Mouse (Mus musculus) megakaryocyte-erythroid progenitor cell, adult 5-6 weeks (primary cell): ENCODE data around the gene Ripply3. TPM values are rescaled to one million over a fixed set of nuclear protein-coding genes. Genes with fewer than 3 reads are reported as not detected.

Experiments
- ATAC-seq: replicated peaks from 2 replicates; pipeline ENCODE4 v1.8.0; 2016; ENCODE audit warnings: mild to moderate bottlenecking, inconsistent platforms; ENCODE audit not compliant: severe bottlenecking, poor library complexity, low FRiP score, low TSS enrichment
- total RNA-seq, 2 experiments: library from RNA; stranded (forward) in 1 of 2; stranded (reverse) in 1 of 2; fragments of 200-1000, 215-1000 nt in 1 of 2; fragments of >200 nt in 1 of 2; fragmentation: Nextera tagmentation in 1 of 2; gene quantifications; 2 replicates each; pipeline ENCODE4 v1.2.3; 2014 to 2017

The Ripply3 gene
- total RNA-seq (2014; fragmentation: Nextera tagmentation) = 0.32 and 0.39 TPM in 2 replicates
- total RNA-seq (2017) = 0.46 and 2.2 TPM in 2 replicates

GRCm38 (mm10) chr16:94327781-94328711, at the start of gene Ripply3:
Gene Ripply3 (plus strand): TSS chr16:94328420.
- peak; percentile 31 for ATAC-seq

- no peak for ATAC-seq
These were observed 44.2 kb upstream of the Ripply3 start for GRCm38 (mm10) chr16:94283972-94284371.

GRCm38 (mm10) chr16:94287826-94288225, 40.4 kb upstream of the Ripply3 start:
- peak; percentile 67 for ATAC-seq

- ATAC-seq = peak; percentile 42
These were observed 38.8 kb upstream of the Ripply3 start for GRCm38 (mm10) chr16:94289138-94290072.

- peak; percentile 82 for ATAC-seq
These were observed 37.9 kb upstream of the Ripply3 start for GRCm38 (mm10) chr16:94290073-94290999.

- ATAC-seq = no peak
These were observed 37.1 kb upstream of the Ripply3 start for GRCm38 (mm10) chr16:94291141-94291540.

- ATAC-seq = no peak
These were observed 30.1 kb upstream of the Ripply3 start for GRCm38 (mm10) chr16:94298081-94298480.

- ATAC-seq = no peak
These were observed 29.0 kb upstream of the Ripply3 start for GRCm38 (mm10) chr16:94299210-94299609.

GRCm38 (mm10) chr16:94301194-94301593, 27.0 kb upstream of the Ripply3 start:
- ATAC-seq = no peak

GRCm38 (mm10) chr16:94301696-94302095, 26.5 kb upstream of the Ripply3 start:
- ATAC-seq = no peak

GRCm38 (mm10) chr16:94302274-94303202, 25.7 kb upstream of the Ripply3 start:
- ATAC-seq = peak; percentile 53

- peak; percentile 37 for ATAC-seq
These were observed 25.1 kb upstream of the Ripply3 start for GRCm38 (mm10) chr16:94303203-94303535.

GRCm38 (mm10) chr16:94307526-94307925, 20.7 kb upstream of the Ripply3 start:
- ATAC-seq = no peak

GRCm38 (mm10) chr16:94307942-94308341, 20.3 kb upstream of the Ripply3 start:
- ATAC-seq = no peak

- no peak for ATAC-seq
These were observed 19.2 kb upstream of the Ripply3 start for GRCm38 (mm10) chr16:94309025-94309424.

- no peak for ATAC-seq
These were observed 16.8 kb upstream of the Ripply3 start for GRCm38 (mm10) chr16:94311416-94311815.

- ATAC-seq = no peak
These were observed 16.3 kb upstream of the Ripply3 start for GRCm38 (mm10) chr16:94311931-94312330.

GRCm38 (mm10) chr16:94312663-94313228, 15.5 kb upstream of the Ripply3 start:
- ATAC-seq = peak; percentile 87
